Mouse (Mus musculus): ENCODE measurements around the gene Olfr1271.
"Not testable (repeated sequence)": the region's sequence is repeated elsewhere in the genome, so short reads cannot be mapped to it uniquely, and the experiment has no call there.

Gene Olfr1271

DNA sequence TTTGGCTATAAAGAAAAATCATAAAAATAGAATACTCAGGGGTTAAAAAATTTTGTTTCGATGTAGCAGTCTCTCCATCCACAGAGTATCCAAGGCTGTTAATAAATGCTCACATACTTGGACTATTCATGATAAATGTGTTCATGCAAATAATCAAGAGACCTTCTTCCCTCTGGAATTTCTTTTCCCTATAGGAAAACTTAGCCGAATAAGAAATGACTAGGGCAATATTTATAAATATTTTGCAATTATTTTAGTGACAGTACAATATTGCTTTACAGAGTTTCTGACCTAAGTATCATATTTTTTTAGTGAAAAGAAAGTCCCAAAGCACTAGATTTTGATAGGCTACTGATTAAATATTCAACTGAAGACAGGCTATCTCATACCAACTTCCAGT lies at the start of gene Olfr1271:
Olfr1271 (minus strand) TSS at position 101 of the 400 bp plus-strand sequence.
- DNase-seq (ENCODE audit: low spot score) = no peak

DNA sequence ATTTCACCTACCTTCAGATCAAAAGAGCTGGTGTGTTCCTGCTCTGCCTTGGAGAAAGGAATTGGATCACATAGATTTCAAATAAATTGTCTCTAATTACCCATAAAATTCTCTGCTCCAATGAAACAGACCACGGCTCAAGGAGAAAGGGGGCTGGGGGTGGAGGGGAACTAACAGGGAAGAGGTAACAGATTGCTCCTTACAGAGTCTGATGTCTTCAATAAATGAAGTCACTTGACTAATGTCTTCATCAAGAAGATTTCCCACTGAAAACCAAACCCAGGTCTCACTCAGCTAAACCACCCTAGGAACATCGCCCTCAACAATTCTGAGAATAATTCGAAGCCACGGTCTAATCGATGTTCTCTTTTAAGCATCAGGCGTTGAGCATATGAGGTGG lies 21.9 kb upstream of the Olfr1271 start, which contains the start of gene Olfr1272:
Olfr1272 (minus strand) TSS at position 101 of the 400 bp plus-strand sequence.
- no peak for DNase-seq (ENCODE audit: low spot score)

DNA sequence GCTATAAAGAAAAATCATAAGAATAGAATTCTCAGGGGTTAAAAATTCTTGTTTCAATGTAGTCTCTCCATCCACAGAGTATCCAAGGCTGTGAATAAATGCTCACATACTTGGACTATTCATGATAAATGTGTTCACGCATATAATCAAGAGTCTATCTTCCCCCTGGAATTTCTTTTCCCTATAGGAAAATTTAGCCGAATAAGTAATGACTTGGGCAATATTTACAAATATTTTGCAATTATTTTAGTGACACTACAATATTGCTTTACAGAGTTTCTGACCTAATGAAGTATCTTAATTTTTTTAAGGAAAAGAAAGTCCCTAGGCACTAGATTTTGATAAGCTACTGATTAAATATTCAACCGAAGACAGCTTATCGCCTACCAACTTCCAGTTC lies 13.3 kb downstream of the Olfr1271 start, which contains the start of gene Olfr142:
Olfr142 (minus strand) TSS at position 101 of the 400 bp plus-strand sequence.
- no peak for DNase-seq (ENCODE audit: low spot score)

DNA sequence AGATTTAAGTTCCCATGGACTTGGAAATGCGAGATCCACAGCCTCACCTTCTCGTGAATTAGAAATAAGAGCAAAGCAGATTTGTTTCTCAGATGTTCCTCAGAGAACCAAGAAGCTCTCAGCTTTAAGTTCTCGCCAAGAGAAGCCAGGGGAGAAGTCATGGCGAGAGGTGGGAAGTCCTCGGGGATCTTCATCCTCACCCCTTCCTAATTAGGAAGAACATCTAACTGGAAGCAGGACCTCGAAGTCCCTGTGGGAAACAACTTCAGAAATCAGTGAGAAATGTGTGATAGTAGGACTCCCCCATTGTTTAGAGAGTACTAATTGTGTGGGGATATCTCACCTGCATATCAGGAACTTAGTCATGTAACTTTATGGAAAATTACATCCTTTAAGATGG lies 46.4 kb downstream of the Olfr1271 start, which contains the start of gene Olfr1506:
Olfr1506 (minus strand) TSS at position 101 of the 400 bp plus-strand sequence.
- not testable (repeated sequence) for DNase-seq (ENCODE audit: low spot score)

Measured in urinary bladder, postnatal 10 days (tissue).